Mouse (Mus musculus): ENCODE measurements around the gene Rgs12. TPM values are rescaled to one million over a fixed set of nuclear protein-coding genes. Genes with fewer than 3 reads are reported as not detected.

Rgs12 gene
- polyA plus RNA-seq, 1 experiment from 2014 or later = 29.3 TPM

DNA sequence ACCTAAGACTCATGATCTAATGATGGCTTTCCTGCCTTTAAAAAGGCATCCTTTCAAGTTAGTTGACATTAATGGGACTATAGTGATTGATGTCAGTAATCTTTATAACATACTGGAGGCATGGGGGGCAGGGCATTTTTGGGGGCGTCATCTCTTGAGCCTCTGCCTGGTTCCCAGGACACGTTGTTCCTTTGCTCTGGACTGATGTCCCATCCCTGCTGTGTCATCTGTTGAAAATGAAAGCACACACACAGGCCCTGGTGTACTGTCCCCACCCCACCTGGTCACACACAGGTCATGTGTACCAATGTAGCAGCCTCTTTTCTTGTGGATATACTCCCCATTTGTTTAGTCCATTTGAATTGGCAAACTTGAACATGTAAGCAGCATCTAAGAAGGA is 57.4 kb downstream of the Rgs12 start:
- Histone ChIP-seq H3K27ac (ENCODE audit: low read depth, low read length) (no peak overlapping the region), H3K4me2 (replicated peaks; ENCODE audit: low read depth, low read length) (no peak overlapping the region), H3K27me3 (ENCODE audit: control insufficient read depth, insufficient read depth, low read length) (no peaks in the 10 kb centered on the region), H3K9ac (ENCODE audit: low read depth, low read length) (no peak overlapping the region), H3K9me3 (ENCODE audit: control insufficient read depth, low read length) (no peaks in the 10 kb centered on the region), H3K4me1 (ENCODE audit: control insufficient read depth, insufficient read depth, low read length) (no peaks in the 10 kb centered on the region), H3K4me3 (ENCODE audit: low read length) (no peak overlapping the region), H3K36me3 (ENCODE audit: control insufficient read depth, insufficient read depth, low read length) (peaks cover 11% of the 10 kb centered on the region; the same call in 1 of the 2 replicates)
- ATAC-seq (ENCODE audit: low FRiP score, low TSS enrichment) = no peak
- 65% methylated on average over 2 of the region's 2 CpGs for WGBS

DNA sequence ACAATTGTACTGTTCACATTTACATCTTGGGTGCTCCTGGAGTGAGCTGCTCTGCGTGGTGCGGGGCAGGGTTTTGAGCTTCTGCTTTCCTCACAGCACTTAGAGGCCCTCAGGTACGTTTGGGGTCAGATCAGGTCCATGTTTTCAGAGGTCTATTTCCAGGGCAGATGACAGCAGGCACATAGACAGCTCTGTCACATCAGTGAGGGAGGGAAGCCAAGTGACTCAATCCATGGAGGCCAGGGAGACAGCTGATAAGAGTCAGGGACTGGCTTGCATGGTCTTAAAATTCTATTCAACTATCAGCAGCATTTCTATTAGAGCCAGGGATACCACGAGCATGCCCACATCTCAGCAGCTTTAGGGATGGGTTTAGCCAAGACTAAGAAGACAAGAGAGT is 59.9 kb downstream of the Rgs12 start:
- Histone ChIP-seq H3K9me3 (ENCODE audit: control insufficient read depth, low read length) (no peaks in the 10 kb centered on the region), H3K4me2 (replicated peaks; ENCODE audit: low read depth, low read length) (no peak overlapping the region), H3K36me3 (ENCODE audit: control insufficient read depth, insufficient read depth, low read length) (peaks cover 14% of the 10 kb centered on the region; the same call in 1 of the 2 replicates), H3K27me3 (ENCODE audit: control insufficient read depth, insufficient read depth, low read length) (no peaks in the 10 kb centered on the region), H3K27ac (ENCODE audit: low read depth, low read length) (no peak overlapping the region), H3K4me1 (ENCODE audit: control insufficient read depth, insufficient read depth, low read length) (no peaks in the 10 kb centered on the region), H3K9ac (ENCODE audit: low read depth, low read length) (no peak overlapping the region), H3K4me3 (ENCODE audit: low read length) (no peak overlapping the region)
- no peak for ATAC-seq (ENCODE audit: low FRiP score, low TSS enrichment)
- WGBS = 94% methylated on average over 4 of the region's 4 CpGs

DNA sequence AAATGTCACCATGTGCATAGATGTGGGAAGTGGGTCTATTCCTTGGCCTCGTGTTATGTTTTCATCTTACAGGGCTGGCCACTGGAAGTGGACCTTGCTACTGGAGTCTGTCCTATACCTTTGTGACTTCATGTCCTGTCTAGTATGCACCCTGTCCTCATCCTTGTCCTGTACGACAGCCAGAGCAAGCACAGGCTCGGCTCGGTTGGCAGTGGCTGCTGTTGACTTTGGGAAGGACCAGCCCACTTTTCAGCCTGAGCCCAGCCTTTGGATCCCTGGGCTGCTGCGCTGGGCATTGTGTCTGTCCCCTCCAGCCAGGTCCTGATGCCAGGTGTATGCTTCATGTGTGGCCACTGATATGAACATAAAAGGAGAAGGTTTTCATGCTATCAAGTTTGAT is 61.4 kb downstream of the Rgs12 start:
- Histone ChIP-seq H3K36me3 (ENCODE audit: control insufficient read depth, insufficient read depth, low read length) (peaks cover 8% of the 10 kb centered on the region; the same call in 1 of the 2 replicates), H3K27me3 (ENCODE audit: control insufficient read depth, insufficient read depth, low read length) (no peaks in the 10 kb centered on the region), H3K9ac (ENCODE audit: low read depth, low read length) (no peak overlapping the region), H3K4me1 (ENCODE audit: control insufficient read depth, insufficient read depth, low read length) (no peaks in the 10 kb centered on the region), H3K4me2 (replicated peaks; ENCODE audit: low read depth, low read length) (no peak overlapping the region), H3K27ac (ENCODE audit: low read depth, low read length) (no peak overlapping the region), H3K9me3 (ENCODE audit: control insufficient read depth, low read length) (no peaks in the 10 kb centered on the region), H3K4me3 (ENCODE audit: low read length) (no peak overlapping the region)
- ATAC-seq (ENCODE audit: low FRiP score, low TSS enrichment) = no peak
- WGBS = 73% methylated on average over 5 of the region's 5 CpGs

DNA sequence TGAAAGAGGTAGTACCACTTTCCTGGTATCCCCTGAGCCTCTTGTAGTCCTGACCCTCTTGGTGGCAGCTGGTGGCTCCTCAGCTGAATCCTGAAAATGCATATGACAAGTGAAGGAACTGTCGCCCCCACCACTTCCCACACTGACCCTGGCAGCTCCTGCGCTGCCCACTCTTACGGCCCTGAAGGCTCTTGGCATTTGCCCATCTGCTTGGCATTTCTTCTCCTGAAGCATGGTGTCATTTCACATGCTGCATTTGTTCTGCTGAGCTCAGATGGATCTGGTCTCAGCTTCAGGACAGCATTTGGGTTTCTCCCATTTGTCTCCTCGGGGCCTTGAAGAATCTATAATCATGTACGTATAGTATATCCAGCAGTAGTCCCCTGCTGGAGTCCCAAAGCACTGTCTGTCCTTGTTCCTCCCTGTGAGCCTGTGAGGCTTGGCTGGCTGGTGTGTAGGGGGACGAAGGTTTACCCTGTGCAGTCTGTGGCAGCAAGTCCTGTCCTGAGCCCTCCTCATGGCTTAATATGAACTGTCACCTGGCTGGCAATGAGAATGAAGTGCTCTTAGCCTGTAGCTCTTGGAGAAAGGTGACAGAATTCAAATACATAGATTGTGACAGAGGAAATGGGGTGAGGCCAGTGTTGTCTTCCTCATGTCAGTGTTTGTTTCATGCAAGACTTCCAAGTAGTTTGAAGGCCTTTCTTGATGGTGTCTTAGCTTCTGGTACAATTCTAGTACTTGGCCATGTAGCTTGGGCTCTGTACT is 62.1 kb downstream of the Rgs12 start:
- no peak overlapping the region for H3K4me2 ChIP-seq (replicated peaks; ENCODE audit: low read depth, low read length)
- H3K36me3 ChIP-seq (ENCODE audit: control insufficient read depth, insufficient read depth, low read length) = peaks cover 6% of the 10 kb centered on the region; the same call in 1 of the 2 replicates
- no peaks in the 10 kb centered on the region for H3K9me3 ChIP-seq (ENCODE audit: control insufficient read depth, low read length)
- ATAC-seq (ENCODE audit: low FRiP score, low TSS enrichment) = no peak
- no peak overlapping the region for H3K9ac ChIP-seq (ENCODE audit: low read depth, low read length)
- no peak overlapping the region for H3K27ac ChIP-seq (ENCODE audit: low read depth, low read length)
- H3K4me1 ChIP-seq (ENCODE audit: control insufficient read depth, insufficient read depth, low read length) = no peaks in the 10 kb centered on the region
- H3K4me3 ChIP-seq (ENCODE audit: low read length) = no peak overlapping the region
- 96% methylated on average over 6 of the region's 6 CpGs for WGBS
- no peaks in the 10 kb centered on the region for H3K27me3 ChIP-seq (ENCODE audit: control insufficient read depth, insufficient read depth, low read length)

DNA sequence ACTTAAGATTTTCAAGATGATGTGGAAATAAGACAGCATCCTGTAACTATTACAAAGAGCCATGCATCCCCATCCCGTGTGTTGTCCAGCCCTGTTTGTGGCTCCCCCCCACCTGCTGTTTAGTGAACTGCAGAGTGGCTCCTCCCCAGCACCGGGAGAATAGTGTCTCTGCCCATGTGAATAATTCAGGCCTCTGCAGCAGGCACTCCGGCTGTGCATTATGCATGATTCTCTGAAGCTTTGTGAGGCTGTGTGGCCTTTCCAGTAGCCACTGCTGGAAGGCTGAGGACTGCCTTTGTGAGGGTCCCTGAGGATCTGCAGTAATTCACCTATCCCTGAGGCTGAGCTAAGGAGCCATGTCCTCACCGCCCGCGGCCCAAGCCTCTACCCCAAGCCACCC is 64.8 kb downstream of the Rgs12 start:
- Histone ChIP-seq H3K4me3 (ENCODE audit: low read length) (no peak overlapping the region), H3K4me1 (ENCODE audit: control insufficient read depth, insufficient read depth, low read length) (no peaks in the 10 kb centered on the region), H3K36me3 (ENCODE audit: control insufficient read depth, insufficient read depth, low read length) (0 out of 2 replicates have a peak, but pooled peaks cover 6% of the 10 kb centered on the region), H3K27ac (ENCODE audit: low read depth, low read length) (no peak overlapping the region), H3K4me2 (replicated peaks; ENCODE audit: low read depth, low read length) (no peak overlapping the region), H3K9me3 (ENCODE audit: control insufficient read depth, low read length) (no peaks in the 10 kb centered on the region), H3K27me3 (ENCODE audit: control insufficient read depth, insufficient read depth, low read length) (no peaks in the 10 kb centered on the region), H3K9ac (ENCODE audit: low read depth, low read length) (no peak overlapping the region)
- no peak for ATAC-seq (ENCODE audit: low FRiP score, low TSS enrichment)
- 78% methylated on average over 6 of the region's 6 CpGs for WGBS

DNA sequence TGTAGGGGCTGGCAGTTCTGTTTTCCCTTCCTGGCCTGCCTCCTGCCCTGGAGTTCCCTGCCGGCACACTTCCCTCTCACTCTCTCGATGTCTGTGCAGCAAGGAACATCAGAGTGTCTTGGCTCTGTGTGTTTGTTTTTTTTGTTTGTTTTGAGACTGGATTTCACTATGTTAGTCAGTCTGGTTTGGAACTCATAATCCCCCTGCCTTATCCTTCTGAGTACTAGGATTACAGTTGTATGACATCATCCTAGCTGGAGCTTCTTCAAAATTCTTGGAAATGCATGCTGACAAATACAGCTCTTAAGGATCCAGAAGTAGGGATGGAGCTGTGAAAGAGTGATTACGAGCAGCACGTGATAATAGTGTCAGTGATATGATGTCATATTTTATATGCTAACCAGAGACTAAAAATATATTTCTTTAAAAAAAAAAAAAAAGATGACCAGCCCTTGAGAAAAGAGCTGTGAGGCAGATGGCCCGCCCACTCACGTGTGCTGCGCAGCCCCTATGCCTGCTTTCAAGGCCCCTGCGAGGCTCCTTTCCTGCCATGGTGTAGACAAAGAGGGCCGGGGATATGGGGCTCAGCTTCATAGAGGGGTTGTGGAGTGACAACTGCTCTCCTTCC is 70.5 kb downstream of the Rgs12 start:
- H3K9me3 ChIP-seq (ENCODE audit: control insufficient read depth, low read length) = no peaks in the 10 kb centered on the region
- no peak overlapping the region for H3K4me2 ChIP-seq (replicated peaks; ENCODE audit: low read depth, low read length)
- no peak overlapping the region for H3K4me3 ChIP-seq (ENCODE audit: low read length)
- H3K36me3 ChIP-seq (ENCODE audit: control insufficient read depth, insufficient read depth, low read length) = peaks cover 32% of the 10 kb centered on the region
- H3K27ac ChIP-seq (ENCODE audit: low read depth, low read length) = no peak overlapping the region
- H3K4me1 ChIP-seq (ENCODE audit: control insufficient read depth, insufficient read depth, low read length) = no peaks in the 10 kb centered on the region
- H3K9ac ChIP-seq (ENCODE audit: low read depth, low read length) = no peak overlapping the region
- ATAC-seq (ENCODE audit: low FRiP score, low TSS enrichment) = no peak
- WGBS = 86% methylated on average over 9 of the region's 9 CpGs
- no peaks in the 10 kb centered on the region for H3K27me3 ChIP-seq (ENCODE audit: control insufficient read depth, insufficient read depth, low read length)

DNA sequence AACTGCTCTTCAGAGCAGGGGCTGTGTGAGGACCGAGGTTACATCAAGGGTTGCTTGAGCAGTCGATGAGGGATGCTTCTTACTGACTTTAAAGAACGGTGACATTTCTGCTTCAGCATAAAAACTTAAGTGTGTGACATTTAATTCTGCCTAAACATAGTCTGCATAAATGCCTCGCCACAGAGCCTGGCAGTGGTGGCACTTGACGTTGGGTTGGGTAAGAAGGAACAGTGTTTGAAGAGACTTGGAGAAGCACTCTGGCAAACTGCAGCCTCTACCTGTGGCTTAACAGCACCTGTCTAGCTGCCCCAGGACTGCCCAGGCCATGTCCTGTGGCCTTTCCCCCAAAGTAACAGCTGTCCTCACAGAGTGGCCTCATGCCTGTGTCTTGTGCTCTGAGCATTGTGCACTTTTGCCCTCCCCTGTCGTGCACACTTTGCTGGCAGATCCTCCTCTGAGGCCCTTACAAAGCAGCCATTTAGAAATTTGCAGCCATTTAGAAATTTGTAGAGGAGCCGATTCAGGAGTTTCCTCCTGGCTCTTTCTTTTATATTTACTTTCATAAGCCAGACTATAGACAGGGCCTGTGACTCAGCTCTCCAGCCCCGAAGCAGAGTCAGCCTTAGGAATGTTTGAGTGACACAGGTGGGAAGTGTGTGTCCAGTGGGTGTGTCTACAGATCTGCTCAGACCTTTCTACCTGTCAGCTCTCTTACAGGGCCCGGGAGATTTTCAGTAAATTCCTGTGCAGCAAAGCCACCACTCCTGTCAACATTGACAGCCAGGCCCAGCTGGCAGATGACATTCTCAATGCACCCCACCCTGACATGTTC is 71.4 kb downstream of the Rgs12 start:
- H3K4me3 ChIP-seq (ENCODE audit: low read length) = no peak overlapping the region
- ATAC-seq (ENCODE audit: low FRiP score, low TSS enrichment) = no peak
- whole genome bisulfite sequencing = 92% methylated on average over 9 of the region's 9 CpGs
- no peak overlapping the region for H3K4me2 ChIP-seq (replicated peaks; ENCODE audit: low read depth, low read length)
- H3K4me1 ChIP-seq (ENCODE audit: control insufficient read depth, insufficient read depth, low read length) = no peaks in the 10 kb centered on the region
- no peaks in the 10 kb centered on the region for H3K9me3 ChIP-seq (ENCODE audit: control insufficient read depth, low read length)
- no peak overlapping the region for H3K9ac ChIP-seq (ENCODE audit: low read depth, low read length)
- no peak overlapping the region for H3K27ac ChIP-seq (ENCODE audit: low read depth, low read length)
- peaks cover 33% of the 10 kb centered on the region for H3K36me3 ChIP-seq (ENCODE audit: control insufficient read depth, insufficient read depth, low read length)
- H3K27me3 ChIP-seq (ENCODE audit: control insufficient read depth, insufficient read depth, low read length) = no peaks in the 10 kb centered on the region

DNA sequence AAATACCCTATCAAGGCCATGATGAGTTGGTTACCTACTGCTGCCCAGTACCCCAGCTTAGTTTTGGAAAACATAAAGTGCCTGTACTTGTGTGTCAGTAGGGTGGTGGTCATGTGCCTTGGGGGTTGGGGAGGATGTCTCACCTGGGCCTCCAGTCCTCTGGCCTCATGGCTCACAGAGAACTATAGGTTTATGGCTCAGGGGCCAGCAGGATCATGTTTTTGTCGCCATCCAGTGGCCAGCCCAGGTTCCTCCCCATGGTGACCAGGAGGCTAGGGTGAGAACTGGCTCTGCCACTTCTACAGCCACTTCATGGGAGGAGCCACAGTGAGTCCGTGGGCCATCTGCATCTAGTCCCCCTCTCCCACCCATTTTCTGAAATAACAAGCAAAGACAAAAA is 75.7 kb downstream of the Rgs12 start:
- no peak overlapping the region for H3K27ac ChIP-seq (ENCODE audit: low read depth, low read length)
- no peaks in the 10 kb centered on the region for H3K4me1 ChIP-seq (ENCODE audit: control insufficient read depth, insufficient read depth, low read length)
- H3K9me3 ChIP-seq (ENCODE audit: control insufficient read depth, low read length) = no peaks in the 10 kb centered on the region
- H3K9ac ChIP-seq (ENCODE audit: low read depth, low read length) = no peak overlapping the region
- H3K27me3 ChIP-seq (ENCODE audit: control insufficient read depth, insufficient read depth, low read length) = no peaks in the 10 kb centered on the region
- H3K36me3 ChIP-seq (ENCODE audit: control insufficient read depth, insufficient read depth, low read length) = peaks cover 72% of the 10 kb centered on the region
- no peak overlapping the region for H3K4me3 ChIP-seq (ENCODE audit: low read length)
- peak; percentile 70; the same call in 1 of the 2 replicates for ATAC-seq (ENCODE audit: low FRiP score, low TSS enrichment)
- 25% methylated on average over 2 of the region's 2 CpGs for WGBS
- H3K4me2 ChIP-seq (replicated peaks; ENCODE audit: low read depth, low read length) = no peak overlapping the region

All from kidney, embryonic 14.5 days (tissue).